Mouse (Mus musculus) c-Kit-positive CD71-positive TER-119-negative erythroid progenitor cells, embryonic 14.5 days (primary cell): ENCODE measurements around the gene Aaas.
A peak's percentile ranks its signal among the peaks of the same experiment; 100 is the strongest.

Experiments
- DNase-seq: peaks from one replicate; pipeline ENCODE4 v3.0.0-alpha.2; 2013; ENCODE audit warnings: low read depth

Gene Aaas

GRCm38 (mm10) chr15:102308717-102309116 is 41.9 kb downstream of the Aaas start:
- DNase-seq: no peak

GRCm38 (mm10) chr15:102302542-102302941 is 48.0 kb downstream of the Aaas start:
- no peak for DNase-seq

GRCm38 (mm10) chr15:102296368-102297006 is 54.1 kb downstream of the Aaas start:
- DNase-seq: no peak

GRCm38 (mm10) chr15:102295633-102296367 is 54.8 kb downstream of the Aaas start, which contains the start of gene Espl1:
Gene Espl1, plus strand, starts transcription at chr15:102296266.
- DNase-seq: peak; percentile 95
